Mouse (Mus musculus): Measurements from ENCODE around the gene Sspn. TPM values are rescaled to one million over a fixed set of nuclear protein-coding genes. Genes with fewer than 3 reads are reported as not detected.

Gene Sspn
- total RNA-seq, 1 experiment: 0.27 TPM

DNA sequence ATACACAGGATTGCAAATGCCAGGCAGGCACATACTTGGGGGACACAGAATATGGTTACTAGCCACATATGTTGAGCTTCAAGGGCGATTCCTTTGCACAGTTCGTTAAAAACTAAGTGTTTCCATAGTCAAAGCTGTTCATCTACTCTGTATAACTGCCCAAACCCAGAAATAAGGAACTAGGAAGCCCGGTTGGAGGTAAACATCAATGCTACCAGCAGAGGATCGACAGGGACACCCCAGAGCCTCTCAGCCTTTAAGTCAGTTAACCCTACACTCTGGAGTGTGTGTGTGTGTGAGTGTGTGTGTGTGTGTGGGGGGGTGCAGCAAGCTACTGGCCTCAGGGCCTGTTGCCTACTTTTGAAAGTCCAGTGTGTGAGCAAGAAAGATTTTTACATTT lies 21.5 kb upstream of the Sspn start:
- no peak for DNase-seq (ENCODE audit: low read depth, low spot score)
- Histone ChIP-seq H3K9ac (ENCODE audit: insufficient read depth, low read depth, low read length, poor library complexity, severe bottlenecking) (no peak overlapping the region), H3K4me1 (ENCODE audit: control insufficient read depth in 2 of 2, insufficient read depth in 2 of 2, low read length in 2 of 2, poor library complexity in 1 of 2) (no peaks in the 10 kb centered on the region), H3K4me3 (ENCODE audit: insufficient read depth in 1 of 2, low read depth in 1 of 2, low read length in 2 of 2, poor library complexity in 1 of 2, severe bottlenecking in 1 of 2) (no peak overlapping the region), H3K36me3 (ENCODE audit: control insufficient read depth, insufficient read depth, low read length, poor library complexity, severe bottlenecking) (no peaks in the 10 kb centered on the region), H3K9me3 (ENCODE audit: control insufficient read depth, insufficient read depth, low read depth, low read length) (no peaks in the 10 kb centered on the region), H3K27ac (ENCODE audit: insufficient read depth, low read depth, low read length, poor library complexity, severe bottlenecking) (no peak overlapping the region)
- TF ChIP-seq HCFC1 (IDR thresholded peaks at IDR 0.05; ENCODE audit: borderline replicate concordance, insufficient read depth, low read length): no peak
- in situ Hi-C loops (cut with MboI; ENCODE audit: low sequenced_read_pairs in 2 of 2, unreplicated experiment in 2 of 2): no loop called here

GRCm38 (mm10) chr6:145910469-145911426 lies 20.7 kb upstream of the Sspn start:
- Histone ChIP-seq H3K4me1 (ENCODE audit: control insufficient read depth in 2 of 2, insufficient read depth in 2 of 2, low read length in 2 of 2, poor library complexity in 1 of 2) (no peaks in the 10 kb centered on the region), H3K9me3 (ENCODE audit: control insufficient read depth, insufficient read depth, low read depth, low read length) (no peaks in the 10 kb centered on the region), H3K36me3 (ENCODE audit: control insufficient read depth, insufficient read depth, low read length, poor library complexity, severe bottlenecking) (no peaks in the 10 kb centered on the region), H3K27ac (ENCODE audit: insufficient read depth, low read depth, low read length, poor library complexity, severe bottlenecking) (no peak overlapping the region), H3K4me3 (ENCODE audit: insufficient read depth in 1 of 2, low read depth in 1 of 2, low read length in 2 of 2, poor library complexity in 1 of 2, severe bottlenecking in 1 of 2) (no peak overlapping the region), H3K9ac (ENCODE audit: insufficient read depth, low read depth, low read length, poor library complexity, severe bottlenecking) (no peak overlapping the region)
- TF ChIP-seq MAFK (IDR thresholded peaks at IDR 0.05; ENCODE audit: insufficient read depth, low read depth, low read length) (no peak), HCFC1 (IDR thresholded peaks at IDR 0.05; ENCODE audit: borderline replicate concordance, insufficient read depth, low read length) (no peak), ZNF384 (IDR thresholded peaks at IDR 0.05; ENCODE audit: low read depth, low read length) (no peak), CHD2 (IDR thresholded peaks at IDR 0.05; ENCODE audit: low read depth, low read length) (no peak), ZC3H11A (IDR thresholded peaks at IDR 0.05; ENCODE audit: borderline replicate concordance, low read depth, low read length) (no peak)
- in situ Hi-C loops (cut with MboI; ENCODE audit: low sequenced_read_pairs in 2 of 2, unreplicated experiment in 2 of 2): no loop called here
- no peak for DNase-seq (ENCODE audit: low read depth, low spot score)

DNA sequence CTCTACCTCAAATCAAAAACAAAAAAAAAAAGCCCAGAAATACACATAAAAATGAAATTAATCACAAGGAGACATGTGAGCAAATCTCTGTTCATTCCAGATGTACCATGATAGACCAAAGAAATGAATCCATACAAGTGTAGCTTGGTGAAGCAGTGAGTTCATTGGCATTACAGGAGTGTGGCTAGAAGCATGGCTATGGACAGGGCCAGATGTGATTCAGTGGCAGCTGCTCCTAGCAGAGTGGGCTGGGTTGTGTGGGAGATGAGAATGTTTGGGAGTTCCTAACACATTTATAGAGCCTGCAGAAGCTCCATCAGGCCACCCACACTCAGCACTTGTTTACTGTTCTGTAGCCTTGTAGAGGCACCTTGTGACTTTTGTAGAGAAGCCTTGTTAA lies 19.2 kb upstream of the Sspn start:
- in situ Hi-C loops (cut with MboI; ENCODE audit: low sequenced_read_pairs in 2 of 2, unreplicated experiment in 2 of 2): no loop called here
- TF ChIP-seq ZNF384 (IDR thresholded peaks at IDR 0.05; ENCODE audit: low read depth, low read length) (no peak), ZC3H11A (IDR thresholded peaks at IDR 0.05; ENCODE audit: borderline replicate concordance, low read depth, low read length) (no peak), MAFK (IDR thresholded peaks at IDR 0.05; ENCODE audit: insufficient read depth, low read depth, low read length) (no peak), CHD2 (IDR thresholded peaks at IDR 0.05; ENCODE audit: low read depth, low read length) (no peak), HCFC1 (IDR thresholded peaks at IDR 0.05; ENCODE audit: borderline replicate concordance, insufficient read depth, low read length) (no peak)
- H3K9me3 ChIP-seq (ENCODE audit: control insufficient read depth, insufficient read depth, low read depth, low read length): no peaks in the 10 kb centered on the region
- H3K27ac ChIP-seq (ENCODE audit: insufficient read depth, low read depth, low read length, poor library complexity, severe bottlenecking): no peak overlapping the region
- H3K4me3 ChIP-seq (ENCODE audit: insufficient read depth in 1 of 2, low read depth in 1 of 2, low read length in 2 of 2, poor library complexity in 1 of 2, severe bottlenecking in 1 of 2): no peak overlapping the region
- H3K4me1 ChIP-seq (ENCODE audit: control insufficient read depth in 2 of 2, insufficient read depth in 2 of 2, low read length in 2 of 2, poor library complexity in 1 of 2): no peaks in the 10 kb centered on the region
- no peak overlapping the region for H3K9ac ChIP-seq (ENCODE audit: insufficient read depth, low read depth, low read length, poor library complexity, severe bottlenecking)
- no peak for DNase-seq (ENCODE audit: low read depth, low spot score)
- no peaks in the 10 kb centered on the region for H3K36me3 ChIP-seq (ENCODE audit: control insufficient read depth, insufficient read depth, low read length, poor library complexity, severe bottlenecking)

DNA sequence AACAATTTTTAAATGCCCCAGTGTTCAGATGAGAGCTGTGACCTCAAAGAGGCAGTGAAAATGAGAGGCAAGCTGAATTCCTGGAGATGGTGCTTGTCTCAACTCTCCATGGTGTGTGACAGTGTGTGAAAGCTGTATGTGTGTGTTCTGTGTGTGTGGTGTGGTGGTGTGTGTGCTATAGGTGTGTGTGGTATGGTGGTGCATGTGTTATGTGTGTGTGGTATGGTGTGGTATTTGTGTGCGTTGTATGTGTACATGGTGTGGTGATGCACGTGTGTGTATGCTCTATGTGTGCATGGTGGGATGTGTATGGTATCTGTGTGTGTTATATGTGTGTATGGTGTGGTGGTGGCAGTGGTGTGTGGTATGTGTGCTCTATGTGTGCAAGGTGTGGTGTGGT lies 16.0 kb upstream of the Sspn start:
- in situ Hi-C loops (cut with MboI; ENCODE audit: low sequenced_read_pairs in 2 of 2, unreplicated experiment in 2 of 2): no loop called here
- no peak overlapping the region; the same call in 1 of the 2 replicates for H3K9ac ChIP-seq (ENCODE audit: insufficient read depth, low read depth, low read length, poor library complexity, severe bottlenecking)
- H3K4me1 ChIP-seq (ENCODE audit: control insufficient read depth in 2 of 2, insufficient read depth in 2 of 2, low read length in 2 of 2, poor library complexity in 1 of 2): no peaks in the 10 kb centered on the region
- H3K36me3 ChIP-seq (ENCODE audit: control insufficient read depth, insufficient read depth, low read length, poor library complexity, severe bottlenecking): no peaks in the 10 kb centered on the region
- DNase-seq (ENCODE audit: low read depth, low spot score): no peak
- TF ChIP-seq CHD2 (IDR thresholded peaks at IDR 0.05; ENCODE audit: low read depth, low read length) (no peak), ZC3H11A (IDR thresholded peaks at IDR 0.05; ENCODE audit: borderline replicate concordance, low read depth, low read length) (no peak), HCFC1 (IDR thresholded peaks at IDR 0.05; ENCODE audit: borderline replicate concordance, insufficient read depth, low read length) (no peak), ZNF384 (IDR thresholded peaks at IDR 0.05; ENCODE audit: low read depth, low read length) (no peak), MAFK (IDR thresholded peaks at IDR 0.05; ENCODE audit: insufficient read depth, low read depth, low read length) (no peak)
- no peak overlapping the region for H3K4me3 ChIP-seq (ENCODE audit: insufficient read depth in 1 of 2, low read depth in 1 of 2, low read length in 2 of 2, poor library complexity in 1 of 2, severe bottlenecking in 1 of 2)
- no peak overlapping the region for H3K27ac ChIP-seq (ENCODE audit: insufficient read depth, low read depth, low read length, poor library complexity, severe bottlenecking)
- H3K9me3 ChIP-seq (ENCODE audit: control insufficient read depth, insufficient read depth, low read depth, low read length): no peaks in the 10 kb centered on the region
